Mouse (Mus musculus): ENCODE data around the gene Qsox2.

GRCm38 (mm10) chr2:26208126-26208789, 29.1 kb downstream of the Qsox2 start, which contains the start of gene Lhx3:
- TF ChIP-seq CTCF (conservative IDR thresholded peaks at IDR 0.05; ENCODE audit: low read length), result no peak
- TF ChIP-seq POU5F1 (IDR thresholded peaks at IDR 0.05; ENCODE audit: borderline replicate concordance, low read length), result no peak
- no peak for TF ChIP-seq NANOG (IDR thresholded peaks at IDR 0.05; ENCODE audit: borderline replicate concordance, low read length)

Data from E14TG2a.4 (cell line).